Comparison of ENCODE assay signal across 12 mouse cellular contexts in the genomic region with DNA sequence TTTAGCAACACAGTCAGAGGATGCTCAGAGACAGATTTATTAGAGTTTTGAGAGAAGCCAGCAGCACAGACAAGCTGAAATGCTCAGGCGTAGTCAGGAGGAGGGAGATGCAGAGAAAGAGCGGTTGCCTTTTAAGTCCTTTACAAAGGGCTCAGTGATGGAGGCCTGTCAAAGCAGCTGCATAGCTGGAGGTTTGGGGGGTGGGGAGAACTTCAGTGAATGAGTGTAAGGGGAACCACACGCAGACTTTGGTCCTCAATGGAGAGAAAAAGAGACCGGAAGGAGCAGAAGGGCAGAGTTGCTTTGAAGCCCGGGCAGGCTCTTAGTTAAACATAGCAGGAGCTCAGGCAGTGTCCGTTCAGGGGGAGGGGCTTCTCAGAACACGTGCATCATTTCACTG.
DNase-seq lines count a peak whose midpoint lies in the region; ATAC-seq and TF ChIP-seq lines count a peak whose summit lies in the region.
"Had no signal": no experiment of that assay in that cellular context is flagged by ENCODE, and none has a peak within 500 bp of the region (broad histone marks: within the 10 kb centered on the region; RNA-seq: fewer than 3 reads in every experiment).

No protein-coding gene starts in this region.

- no peak for ATAC-seq in CD4-positive, CD25-positive, alpha-beta regulatory T cell, adult 4 months
- ATAC-seq in midbrain, embryonic 11.5 days (ENCODE audit: low FRiP score), result peak; percentile 42; the same call in 1 of the 2 replicates
- ATAC-seq in midbrain, embryonic 15.5 days (replicated peaks), result no peak
- ATAC-seq in limb, embryonic 12.5 days (ENCODE audit: insufficient number of reproducible peaks, insufficient read depth, low FRiP score, low TSS enrichment, low read depth), result no peak

- no peaks in the 10 kb centered on the region for H3K27me3 ChIP-seq in midbrain, embryonic 11.5 days (ENCODE audit: control insufficient read depth, insufficient read depth, low read length)
- H3K27me3 ChIP-seq in midbrain, embryonic 15.5 days (replicated peaks), result no peaks in the 10 kb centered on the region
- H3K27me3 ChIP-seq in limb, embryonic 12.5 days, result no peaks in the 10 kb centered on the region

- WGBS in midbrain, embryonic 11.5 days, result 16% methylated on average over 7 of the region's 7 CpGs
- WGBS in midbrain, embryonic 15.5 days, result 12% methylated on average over 7 of the region's 7 CpGs
- WGBS in limb, embryonic 12.5 days, result 11% methylated on average over 7 of the region's 7 CpGs

- no peak for TF ChIP-seq CTCF in gastrocnemius, adult 2 months (IDR thresholded peaks at IDR 0.05)

- H3K27ac ChIP-seq in midbrain, embryonic 11.5 days (ENCODE audit: low read depth, low read length), result no peak overlapping the region
- H3K27ac ChIP-seq in midbrain, embryonic 15.5 days, result no peak overlapping the region
- H3K27ac ChIP-seq in limb, embryonic 12.5 days, result peak overlapping the region; percentile 8; the same call in 1 of the 2 replicates
- no peak overlapping the region for H3K27ac ChIP-seq in gastrocnemius, adult 2 months
- H3K27ac ChIP-seq: kidney, postnatal 0 days; macrophage had no signal

- H3K9ac ChIP-seq in midbrain, embryonic 11.5 days (ENCODE audit: low read length), result no peak overlapping the region
- no peak overlapping the region for H3K9ac ChIP-seq in midbrain, embryonic 15.5 days
- no peak overlapping the region for H3K9ac ChIP-seq in limb, embryonic 12.5 days (replicated peaks)

- H3K4me2 ChIP-seq in midbrain, embryonic 11.5 days, result no peak overlapping the region
- no peak overlapping the region for H3K4me2 ChIP-seq in midbrain, embryonic 15.5 days
- H3K4me2 ChIP-seq in limb, embryonic 12.5 days, result no peak overlapping the region

- no peaks in the 10 kb centered on the region for H3K36me3 ChIP-seq in midbrain, embryonic 11.5 days (ENCODE audit: control insufficient read depth, insufficient read depth, low read length)
- H3K36me3 ChIP-seq in midbrain, embryonic 15.5 days (replicated peaks), result no peaks in the 10 kb centered on the region
- no peaks in the 10 kb centered on the region for H3K36me3 ChIP-seq in limb, embryonic 12.5 days

- H3K9me3 ChIP-seq in midbrain, embryonic 11.5 days (ENCODE audit: control insufficient read depth, low read length), result no peaks in the 10 kb centered on the region; the same call in 1 of the 2 replicates
- no peaks in the 10 kb centered on the region for H3K9me3 ChIP-seq in midbrain, embryonic 15.5 days
- H3K9me3 ChIP-seq in limb, embryonic 12.5 days, result peaks cover 16% of the 10 kb centered on the region

- DNase-seq in CD4-positive, CD25-positive, alpha-beta regulatory T cell, adult 2 months (ENCODE audit: low read depth, low spot score), result peak; percentile 12
- DNase-seq in midbrain, embryonic 11.5 days (ENCODE audit: low spot score, missing footprints), result no peak
- peak; percentile 33 for DNase-seq in yolk sac, embryonic 10.5 days (ENCODE audit: low spot score)
- DNase-seq in gastrocnemius, adult 2 months, result no peak
- DNase-seq in layer of hippocampus, adult 11-12 months (ENCODE audit: low spot score), result no peak
- DNase-seq: adrenal gland, postnatal 14 days; cerebellum, postnatal 36 days had no signal

- intact Hi-C loops in gastrocnemius, adult 2 months (cut with DNase I), result no loop called here

- H3K4me1 ChIP-seq in midbrain, embryonic 11.5 days (ENCODE audit: control insufficient read depth, insufficient read depth, low read length), result no peaks in the 10 kb centered on the region
- H3K4me1 ChIP-seq in midbrain, embryonic 15.5 days, result no peaks in the 10 kb centered on the region
- H3K4me1 ChIP-seq in limb, embryonic 12.5 days (replicated peaks), result peaks cover 3% of the 10 kb centered on the region; the same call in 1 of the 2 replicates

- H3K4me3 ChIP-seq in midbrain, embryonic 11.5 days (ENCODE audit: low read depth, low read length), result no peak overlapping the region
- H3K4me3 ChIP-seq in midbrain, embryonic 15.5 days, result no peak overlapping the region
- no peak overlapping the region for H3K4me3 ChIP-seq in limb, embryonic 12.5 days (replicated peaks)
- H3K4me3 ChIP-seq in gastrocnemius, adult 2 months, result no peak overlapping the region

Comparison
In these comparisons a context has a peak if more than half of its experiments do, and no peak if none do; other contexts are left out.
1. DNase-seq: peak in CD4-positive, CD25-positive, alpha-beta regulatory T cell, adult 2 months (single experiment) and yolk sac, embryonic 10.5 days (single experiment); none in midbrain, embryonic 11.5 days (single experiment), gastrocnemius, adult 2 months (single experiment) and layer of hippocampus, adult 11-12 months (single experiment).